Mouse (Mus musculus) CH12.LX (cell line): ENCODE data around the gene Mrpl34.

ENCODE experiments used
- CHD2 ChIP-seq: IDR thresholded peaks from 2 replicates; pipeline ENCODE4 v1.6.1; 2011; ENCODE audit warnings: low read length, improper control_type of control experiment
- CTCF ChIP-seq, 2 experiments: IDR thresholded peaks in 1 of 2; conservative IDR thresholded peaks in 1 of 2; 2 replicates each; pipeline ENCODE4 v1.5.1; 2011 to 2012; ENCODE audit warnings: low read depth in 2 of 2, low read length in 2 of 2, improper control_type of control experiment in 1 of 2, inconsistent platforms in 1 of 2, mild to moderate bottlenecking in 1 of 2, moderate library complexity in 1 of 2
- RAD21 ChIP-seq: IDR thresholded peaks from 2 replicates; pipeline ENCODE4 v1.6.1; 2011; ENCODE audit warnings: low read depth, mild to moderate bottlenecking, low read length, improper control_type of control experiment, moderate library complexity
- SMC3 ChIP-seq: IDR thresholded peaks from 2 replicates; pipeline ENCODE4 v1.6.1; 2011; ENCODE audit warnings: low read depth, low read length, improper control_type of control experiment
- ZC3H11A ChIP-seq: IDR thresholded peaks from 2 replicates; pipeline ENCODE4 v1.6.1; 2012; ENCODE audit warnings: low read depth, mild to moderate bottlenecking, inconsistent platforms, low read length, improper control_type of control experiment

DNA sequence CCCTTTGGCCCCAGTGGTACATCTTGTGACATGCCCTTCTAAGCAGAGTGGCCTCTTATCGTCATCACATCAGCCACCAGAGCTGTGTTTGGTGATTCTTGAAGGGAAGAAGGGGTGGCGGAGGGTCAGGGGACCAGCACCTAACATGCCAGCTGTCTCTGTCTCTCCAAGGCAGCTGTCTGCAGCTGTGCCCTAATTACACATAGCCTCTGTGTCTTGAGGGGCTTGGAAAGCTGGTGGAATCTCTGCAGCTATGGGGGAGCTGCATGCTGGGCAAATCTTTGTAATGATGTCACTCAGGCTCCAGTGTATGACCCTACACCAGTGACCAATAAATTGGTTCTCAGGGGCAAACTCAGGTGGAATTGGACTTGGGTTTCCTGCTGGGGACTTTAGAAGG is 12.1 kb upstream of the Mrpl34 start:
- TF ChIP-seq CHD2 (no peak), SMC3 (no peak), CTCF (conservative IDR thresholded peaks at IDR 0.05 in 1 of 2, IDR thresholded peaks at IDR 0.05 in 1 of 2; ENCODE audit: low read depth in 2 of 2, low read length in 2 of 2) (no peak), ZC3H11A (no peak), RAD21 (no peak)
